Mouse (Mus musculus): Measurements from ENCODE around the gene B9d2. TPM values are rescaled to one million over a fixed set of nuclear protein-coding genes. Genes with fewer than 3 reads are reported as not detected.

B9d2 gene
- polyA plus RNA-seq, 1 experiment from 2014 or later, result 41.4 TPM

DNA sequence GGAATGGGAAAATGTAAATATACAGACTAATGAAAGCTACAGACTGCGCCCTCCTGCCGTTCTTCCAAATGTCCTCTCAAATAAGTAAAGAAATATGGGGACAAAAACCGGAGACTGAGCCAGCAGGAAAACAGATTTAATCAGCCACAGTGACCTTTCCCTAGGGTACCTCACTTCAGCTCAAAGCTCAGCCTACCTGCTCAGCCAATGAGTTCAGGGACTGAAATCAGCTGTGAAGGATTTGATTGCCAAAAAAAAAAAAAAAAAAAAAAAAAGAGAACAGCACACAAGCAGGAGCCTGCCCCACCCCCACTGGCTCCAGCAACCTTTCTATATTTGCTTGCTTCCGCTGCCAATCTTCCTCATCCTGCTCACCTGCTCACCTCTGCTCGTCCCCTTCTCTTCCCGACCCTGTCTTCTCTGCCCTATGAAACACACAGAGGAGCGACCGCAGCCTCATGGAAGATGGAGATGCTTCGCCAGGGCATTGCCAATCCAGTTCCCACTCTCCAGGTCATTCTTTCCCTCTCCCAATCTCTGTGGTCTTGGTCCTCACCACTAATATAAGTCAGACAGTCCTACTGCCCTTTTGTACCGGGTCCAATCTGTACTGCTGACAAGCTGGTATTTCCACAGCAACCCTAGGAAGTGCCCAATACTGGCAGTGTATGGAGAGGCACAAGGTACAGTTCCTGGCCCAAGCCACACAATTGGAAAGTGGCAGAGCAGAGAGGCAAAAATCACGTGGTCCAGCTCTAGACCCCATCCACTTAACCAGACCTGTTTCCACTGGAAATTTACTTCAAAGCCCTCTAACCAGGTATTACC lies 24.8 kb upstream of the B9d2 start:
- no peaks in the 10 kb centered on the region for H3K9me3 ChIP-seq
- no peak overlapping the region for H3K4me2 ChIP-seq (replicated peaks)
- H3K36me3 ChIP-seq, result no peaks in the 10 kb centered on the region; the same call in 1 of the 2 replicates
- no peak overlapping the region for H3K27ac ChIP-seq
- peaks cover 35% of the 10 kb centered on the region for H3K4me1 ChIP-seq (replicated peaks)
- no peak for ATAC-seq
- no peak overlapping the region for H3K4me3 ChIP-seq (replicated peaks)
- H3K9ac ChIP-seq (replicated peaks), result no peak overlapping the region
- no peaks in the 10 kb centered on the region for H3K27me3 ChIP-seq
- WGBS, result 81% methylated on average over 11 of the region's 11 CpGs

DNA sequence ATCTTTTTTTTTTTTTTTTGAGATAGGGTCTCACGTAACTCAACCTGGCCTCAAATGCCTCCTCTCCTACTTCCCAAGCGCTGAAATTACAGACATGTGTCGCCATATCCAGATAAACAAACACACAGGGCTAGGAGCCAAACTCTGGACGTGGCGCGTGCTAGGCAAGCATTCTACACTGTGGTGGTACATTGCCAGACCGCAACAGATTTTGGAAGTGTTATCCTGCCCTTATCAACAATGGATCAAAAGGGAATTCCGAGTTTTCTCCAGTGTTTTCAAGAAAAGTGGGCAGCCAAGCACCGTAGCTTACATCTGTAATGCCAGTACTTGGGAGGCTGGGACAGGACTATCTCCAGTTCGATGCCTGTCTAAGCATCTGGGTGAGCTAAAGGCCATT lies 22.8 kb upstream of the B9d2 start:
- no peaks in the 10 kb centered on the region for H3K9me3 ChIP-seq
- H3K4me1 ChIP-seq (replicated peaks), result peaks cover 35% of the 10 kb centered on the region
- WGBS, result 42% methylated on average over 10 of the region's 10 CpGs
- no peak for ATAC-seq
- H3K27ac ChIP-seq, result no peak overlapping the region
- H3K9ac ChIP-seq (replicated peaks), result peak overlapping the region; percentile 66
- peak overlapping the region; percentile 60 for H3K4me3 ChIP-seq (replicated peaks)
- H3K27me3 ChIP-seq, result no peaks in the 10 kb centered on the region
- peaks cover 3% of the 10 kb centered on the region; the same call in 1 of the 2 replicates for H3K36me3 ChIP-seq
- H3K4me2 ChIP-seq (replicated peaks), result peak overlapping the region; percentile 85

DNA sequence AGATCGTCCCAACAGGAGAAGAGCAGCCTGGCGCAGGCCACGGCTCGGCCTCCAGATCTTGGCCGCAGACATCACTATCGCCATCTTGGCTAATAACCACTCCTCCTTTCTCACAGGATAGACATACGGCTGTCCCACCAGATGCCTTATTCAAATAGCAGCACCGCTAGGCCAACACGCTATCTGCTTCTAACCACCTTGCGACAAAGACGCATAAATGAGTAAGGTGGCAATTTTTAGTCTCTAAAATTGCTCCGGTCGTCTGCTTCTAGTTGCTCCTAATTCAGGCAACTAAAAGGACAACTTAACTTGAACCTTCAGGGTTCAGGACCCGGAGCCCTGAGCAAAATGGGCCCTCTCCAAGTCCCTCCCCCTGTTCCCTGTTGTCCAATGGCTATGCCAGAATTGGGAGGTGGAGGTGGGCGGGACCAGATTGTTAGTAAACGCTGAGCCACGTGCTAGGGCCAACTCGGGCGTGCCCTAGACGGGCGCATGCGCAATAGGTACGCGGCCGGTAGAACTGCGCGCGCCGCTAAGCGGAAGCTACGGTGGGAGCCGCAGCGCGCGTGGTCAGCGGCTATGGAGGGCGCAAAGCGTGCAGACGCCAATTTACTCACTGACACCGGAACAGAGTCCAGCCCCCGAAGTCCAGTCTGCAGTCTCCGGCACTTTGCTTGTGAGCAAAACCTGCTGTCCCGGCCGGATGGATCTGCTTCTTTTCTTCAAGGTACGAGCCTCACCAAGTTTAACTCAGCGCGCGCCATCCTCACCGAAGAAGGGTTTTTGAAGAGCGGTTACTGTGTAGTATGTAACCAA lies 21.7 kb upstream of the B9d2 start, which contains the start of the genes Bckdha and Exosc5:
Gene Bckdha (minus strand): TSS at position 325 of the 816 bp plus-strand sequence.
Gene Exosc5 (plus strand): TSS at position 508 of the 816 bp plus-strand sequence.
- Histone ChIP-seq H3K27ac (peak within 1 kb of the TSS; percentile 36; the same call in 1 of the 2 replicates), H3K9ac (replicated peaks) (peak within 1 kb of the TSS; percentile 67), H3K9me3 (no peaks in the 10 kb centered on the region), H3K36me3 (peaks cover 7% of the 10 kb centered on the region), H3K4me1 (replicated peaks) (peaks cover 35% of the 10 kb centered on the region), H3K4me3 (replicated peaks) (peak within 1 kb of the TSS; percentile 60), H3K4me2 (replicated peaks) (peak within 1 kb of the TSS; percentile 85), H3K27me3 (no peaks in the 10 kb centered on the region)
- ATAC-seq, result peak; percentile 97
- WGBS, result under 1% methylated on average over 50 of the region's 50 CpGs

DNA sequence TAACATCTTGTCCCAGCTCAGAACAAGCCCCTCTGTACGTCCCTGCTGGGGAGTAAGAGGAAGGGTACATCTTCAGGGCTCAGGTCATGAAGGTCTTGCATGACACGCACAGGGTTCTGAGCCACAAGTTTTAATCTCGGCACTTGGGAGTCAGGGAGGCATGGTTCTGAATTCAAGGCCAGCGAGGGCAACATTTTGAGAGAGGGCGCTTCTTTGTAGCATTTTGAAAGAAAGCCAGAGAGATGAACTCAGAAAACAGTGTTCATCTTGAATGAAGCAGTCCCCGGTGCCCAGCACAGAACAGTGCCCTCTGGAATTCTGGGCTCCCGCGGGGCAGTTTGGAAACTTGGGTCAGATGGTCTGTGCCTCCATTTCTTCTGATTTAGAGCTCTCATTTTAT lies 14.2 kb upstream of the B9d2 start:
- H3K4me2 ChIP-seq (replicated peaks), result no peak overlapping the region
- H3K36me3 ChIP-seq, result peaks cover 57% of the 10 kb centered on the region
- H3K9me3 ChIP-seq, result no peaks in the 10 kb centered on the region
- no peak overlapping the region for H3K4me3 ChIP-seq (replicated peaks)
- no peak overlapping the region for H3K9ac ChIP-seq (replicated peaks)
- ATAC-seq, result no peak
- 93% methylated on average over 8 of the region's 8 CpGs for WGBS
- H3K27ac ChIP-seq, result no peak overlapping the region
- no peaks in the 10 kb centered on the region for H3K27me3 ChIP-seq
- no peaks in the 10 kb centered on the region for H3K4me1 ChIP-seq (replicated peaks)

DNA sequence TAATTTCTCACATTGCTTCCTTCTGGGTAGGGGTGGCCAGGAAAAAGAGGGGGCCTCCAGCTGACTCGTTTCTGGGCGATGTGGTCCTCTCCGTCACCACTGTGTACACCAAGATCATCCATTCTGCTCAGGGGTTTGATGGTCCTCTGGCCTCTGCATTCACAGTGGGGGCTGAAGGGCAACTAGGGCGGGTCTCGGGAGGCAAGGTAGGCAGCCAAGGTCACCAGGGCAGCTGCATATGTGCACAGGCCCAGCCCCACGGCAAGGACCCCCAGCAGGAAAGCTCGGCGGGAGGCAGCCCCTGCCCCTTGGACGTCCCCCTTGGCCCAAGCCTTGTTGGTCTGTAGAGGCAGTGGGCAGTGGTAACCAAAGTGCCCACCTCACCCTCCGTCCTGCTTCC lies 11.4 kb upstream of the B9d2 start:
- 89% methylated on average over 10 of the region's 10 CpGs for WGBS
- H3K4me1 ChIP-seq (replicated peaks), result no peaks in the 10 kb centered on the region
- H3K27me3 ChIP-seq, result peaks cover 13% of the 10 kb centered on the region
- H3K4me3 ChIP-seq (replicated peaks), result no peak overlapping the region
- H3K36me3 ChIP-seq, result peaks cover 48% of the 10 kb centered on the region
- H3K9me3 ChIP-seq, result no peaks in the 10 kb centered on the region
- no peak overlapping the region for H3K27ac ChIP-seq
- no peak overlapping the region for H3K4me2 ChIP-seq (replicated peaks)
- H3K9ac ChIP-seq (replicated peaks), result no peak overlapping the region
- no peak for ATAC-seq

DNA sequence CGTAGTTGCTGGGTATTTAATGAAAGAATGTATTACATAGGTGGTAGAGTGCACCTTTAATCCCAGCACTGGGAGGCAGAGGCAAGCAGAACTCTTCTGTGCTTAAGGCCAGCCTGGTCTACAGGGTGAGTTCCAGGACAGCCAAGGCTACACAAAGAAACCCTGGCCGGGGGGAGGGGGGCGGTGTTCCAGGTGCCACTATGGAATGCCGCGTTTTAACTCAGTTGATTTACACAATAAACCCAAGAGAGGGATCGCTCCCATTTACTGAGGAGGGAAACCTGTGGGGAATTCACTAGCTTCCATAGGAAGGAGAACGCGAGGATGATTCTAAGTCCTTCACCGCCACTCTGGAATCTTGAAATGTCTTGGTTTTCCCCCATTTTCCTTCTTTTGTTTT lies 10.9 kb upstream of the B9d2 start:
- no peak overlapping the region for H3K4me2 ChIP-seq (replicated peaks)
- H3K9ac ChIP-seq (replicated peaks), result no peak overlapping the region
- no peaks in the 10 kb centered on the region for H3K9me3 ChIP-seq
- no peak overlapping the region for H3K27ac ChIP-seq
- 88% methylated on average over 9 of the region's 9 CpGs for WGBS
- no peak overlapping the region for H3K4me3 ChIP-seq (replicated peaks)
- H3K4me1 ChIP-seq (replicated peaks), result no peaks in the 10 kb centered on the region; the same call in 1 of the 2 replicates
- no peak for ATAC-seq
- peaks cover 43% of the 10 kb centered on the region for H3K36me3 ChIP-seq
- peaks cover 18% of the 10 kb centered on the region for H3K27me3 ChIP-seq

DNA sequence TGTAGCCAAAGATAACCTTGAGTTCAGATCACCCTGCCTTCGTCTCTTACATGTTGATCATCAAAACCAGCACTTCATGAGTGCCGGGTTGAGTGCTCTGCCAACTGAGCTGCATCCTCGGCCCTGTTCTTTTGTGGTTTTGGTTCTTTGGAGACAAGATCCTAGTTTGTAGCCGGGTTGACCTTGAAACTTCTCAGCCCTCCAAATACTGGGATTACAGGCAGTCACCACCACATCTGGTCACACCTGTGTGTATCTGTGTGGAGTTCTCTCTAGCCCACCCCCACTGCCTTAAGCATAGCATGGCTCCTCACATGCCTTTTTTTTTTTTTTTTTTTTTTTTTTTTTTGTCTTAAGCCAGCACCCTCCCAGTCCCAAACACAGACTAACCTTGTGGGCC lies 10.5 kb upstream of the B9d2 start:
- peaks cover 22% of the 10 kb centered on the region for H3K27me3 ChIP-seq
- H3K9me3 ChIP-seq, result no peaks in the 10 kb centered on the region
- H3K9ac ChIP-seq (replicated peaks), result no peak overlapping the region
- no peak overlapping the region for H3K4me2 ChIP-seq (replicated peaks)
- WGBS, result 90% methylated on average over 4 of the region's 4 CpGs
- H3K4me3 ChIP-seq (replicated peaks), result no peak overlapping the region
- no peak overlapping the region for H3K27ac ChIP-seq
- H3K4me1 ChIP-seq (replicated peaks), result peaks cover 4% of the 10 kb centered on the region
- no peak for ATAC-seq
- peaks cover 38% of the 10 kb centered on the region for H3K36me3 ChIP-seq

DNA sequence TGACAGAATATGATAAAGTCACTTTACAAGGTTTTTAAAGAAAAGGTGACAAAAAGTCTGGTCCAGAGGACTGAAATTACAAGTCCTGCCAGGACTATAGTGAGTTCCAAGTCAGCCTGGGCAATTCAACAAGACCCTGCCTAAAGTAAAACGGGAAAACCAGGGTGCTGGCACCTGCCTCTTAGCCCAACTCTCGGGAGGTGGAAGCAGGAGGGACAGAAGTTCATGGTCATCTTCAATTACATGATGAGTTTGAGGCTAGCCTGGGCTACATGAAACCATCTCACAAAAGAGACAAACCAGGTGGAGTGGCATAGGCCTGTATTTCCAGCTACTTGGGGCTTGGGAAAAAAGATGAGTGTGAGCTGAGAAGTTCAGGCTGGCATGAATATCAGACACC lies 8.9 kb upstream of the B9d2 start:
- Histone ChIP-seq H3K27me3 (peaks cover 29% of the 10 kb centered on the region), H3K36me3 (peaks cover 22% of the 10 kb centered on the region), H3K27ac (no peak overlapping the region), H3K9me3 (no peaks in the 10 kb centered on the region), H3K9ac (replicated peaks) (no peak overlapping the region), H3K4me3 (replicated peaks) (no peak overlapping the region), H3K4me2 (replicated peaks) (no peak overlapping the region), H3K4me1 (replicated peaks) (peaks cover 6% of the 10 kb centered on the region)
- 83% methylated on average over 2 of the region's 2 CpGs for WGBS
- ATAC-seq, result no peak

DNA sequence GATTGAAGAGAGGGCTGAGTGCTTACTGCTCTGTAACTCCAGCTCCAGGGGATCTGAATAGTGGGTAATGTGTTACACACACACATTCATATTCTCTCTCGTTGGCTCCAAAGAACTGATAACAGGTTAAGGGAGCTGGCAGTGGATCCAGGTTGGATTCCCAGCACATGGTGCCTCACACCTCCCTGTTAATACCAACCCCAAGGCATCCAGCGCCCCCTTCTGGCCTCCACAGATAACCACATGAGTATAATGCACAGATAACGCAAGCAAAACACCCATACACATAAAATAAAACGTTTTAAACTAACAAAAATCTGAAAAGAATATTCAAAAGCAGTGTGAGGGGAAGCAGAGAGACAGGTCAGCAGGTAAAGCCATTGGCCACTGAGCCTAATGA lies 8.1 kb upstream of the B9d2 start:
- no peak for ATAC-seq
- H3K27me3 ChIP-seq, result peaks cover 29% of the 10 kb centered on the region
- H3K4me1 ChIP-seq (replicated peaks), result peaks cover 6% of the 10 kb centered on the region
- no peak overlapping the region for H3K27ac ChIP-seq
- H3K36me3 ChIP-seq, result peaks cover 17% of the 10 kb centered on the region
- H3K9me3 ChIP-seq, result no peaks in the 10 kb centered on the region
- no peak overlapping the region for H3K9ac ChIP-seq (replicated peaks)
- H3K4me2 ChIP-seq (replicated peaks), result no peak overlapping the region
- H3K4me3 ChIP-seq (replicated peaks), result no peak overlapping the region
- 52% methylated on average over 4 of the region's 4 CpGs for WGBS

DNA sequence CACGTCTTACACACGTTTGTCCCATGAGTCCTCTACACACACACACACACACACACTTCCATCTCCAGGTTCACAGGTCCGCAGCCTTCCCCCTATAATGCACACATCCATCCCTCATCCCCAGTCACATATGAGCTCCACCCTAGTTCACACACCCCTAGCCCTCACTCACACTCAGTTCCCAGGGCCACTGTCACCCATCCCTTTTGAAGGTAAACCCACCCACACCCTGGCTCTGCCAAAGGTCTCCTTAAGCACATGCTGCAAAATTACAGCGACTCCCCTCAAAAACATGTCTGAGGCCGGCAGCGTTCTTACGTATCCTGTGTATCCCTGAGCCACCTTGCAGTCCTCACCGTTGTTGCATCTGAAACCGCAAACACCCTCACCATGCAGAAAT lies 6.3 kb upstream of the B9d2 start:
- H3K9ac ChIP-seq (replicated peaks), result peak overlapping the region; percentile 66
- H3K4me1 ChIP-seq (replicated peaks), result peaks cover 6% of the 10 kb centered on the region
- 33% methylated on average over 9 of the region's 9 CpGs for WGBS
- H3K4me2 ChIP-seq (replicated peaks), result peak overlapping the region; percentile 58
- peaks cover 4% of the 10 kb centered on the region; the same call in 1 of the 2 replicates for H3K36me3 ChIP-seq
- H3K4me3 ChIP-seq (replicated peaks), result peak overlapping the region; percentile 38
- peaks cover 41% of the 10 kb centered on the region for H3K27me3 ChIP-seq
- no peak overlapping the region for H3K27ac ChIP-seq
- no peaks in the 10 kb centered on the region for H3K9me3 ChIP-seq
- ATAC-seq, result no peak

DNA sequence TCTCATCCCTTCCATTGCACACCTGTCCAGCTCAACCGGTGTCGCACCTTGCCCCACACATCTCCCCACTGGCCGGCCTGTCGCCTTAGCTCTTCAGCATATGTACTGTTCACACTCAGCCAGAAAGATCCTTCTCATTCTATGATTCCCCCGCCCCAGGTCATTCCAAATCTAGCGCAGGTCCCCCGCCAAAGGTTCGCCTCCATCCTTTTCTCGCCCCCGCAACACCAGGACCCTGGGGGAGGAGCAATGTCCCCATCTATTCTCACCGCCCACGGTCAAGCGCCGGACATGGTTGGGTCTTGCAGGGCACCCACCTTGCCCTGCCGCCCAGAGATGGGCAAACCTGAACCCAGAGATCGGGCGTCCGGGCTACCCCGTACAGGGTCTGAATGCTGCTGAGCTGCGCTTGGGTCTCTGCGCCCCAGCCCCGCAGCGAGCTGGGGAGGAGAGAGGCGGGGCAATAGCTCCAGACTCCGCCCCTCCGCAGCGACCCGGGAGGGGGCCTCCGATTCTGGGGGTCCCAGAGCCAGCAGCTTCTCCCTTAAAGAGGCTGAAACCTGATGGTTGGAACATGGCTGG lies 5.8 kb upstream of the B9d2 start, which contains the start of gene Tmem91:
Gene Tmem91 (minus strand): TSS at position 448 of the 582 bp plus-strand sequence.
- Histone ChIP-seq H3K27ac (no peak within 1 kb of the TSS), H3K4me2 (replicated peaks) (peak within 1 kb of the TSS; percentile 58), H3K9me3 (no peaks in the 10 kb centered on the region), H3K9ac (replicated peaks) (peak within 1 kb of the TSS; percentile 66), H3K36me3 (peaks cover 4% of the 10 kb centered on the region; the same call in 1 of the 2 replicates), H3K27me3 (peaks cover 42% of the 10 kb centered on the region), H3K4me1 (replicated peaks) (peaks cover 6% of the 10 kb centered on the region), H3K4me3 (replicated peaks) (peak within 1 kb of the TSS; percentile 38)
- 3% methylated on average over 29 of the region's 29 CpGs for WGBS
- peak; percentile 70 for ATAC-seq

Measured in midbrain, embryonic 13.5 days (tissue).